Mouse (Mus musculus): Measurements from ENCODE around the gene Pakap.

Gene Pakap

DNA sequence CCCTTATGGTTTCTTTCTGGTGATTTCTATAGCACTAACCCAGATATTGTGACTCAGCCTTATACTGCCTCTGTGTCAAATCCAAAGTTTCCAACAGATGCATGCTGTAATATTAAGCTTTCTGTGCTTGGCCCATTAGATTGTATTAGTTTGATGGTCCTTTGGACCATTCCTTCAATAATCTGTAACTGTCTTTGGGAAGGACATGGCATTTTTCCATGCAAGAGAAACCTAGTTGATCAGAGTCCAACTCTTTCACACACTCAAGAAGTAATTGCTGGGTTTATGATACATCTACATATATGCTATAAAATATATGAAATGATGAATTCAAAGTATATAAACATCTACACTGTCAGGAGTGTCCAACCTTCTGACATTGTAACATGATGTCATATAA, 147.9 kb downstream of the Pakap start:
- in situ Hi-C loops (cut with MboI, MseI) = no loop called here

DNA sequence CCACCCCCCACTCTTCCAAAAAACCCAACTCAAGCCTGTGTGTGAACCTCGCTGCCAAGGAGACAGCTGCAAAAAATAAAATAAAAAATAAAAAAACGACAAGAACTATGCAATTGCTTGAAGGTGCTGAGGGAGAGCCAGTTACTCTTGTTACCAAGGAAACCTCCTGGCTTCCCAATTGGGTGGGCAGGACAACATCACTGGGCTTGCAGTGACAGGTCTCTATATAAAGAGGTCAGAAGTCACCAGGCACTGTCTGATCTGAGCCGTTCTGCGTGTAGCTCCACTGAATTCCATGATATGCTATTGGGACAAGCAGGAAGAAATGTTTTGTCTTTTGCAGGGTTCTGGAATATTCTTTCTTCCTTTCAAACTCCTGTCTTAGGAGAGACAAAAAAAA, 148.8 kb downstream of the Pakap start:
- in situ Hi-C loops (cut with MboI, MseI) = no loop called here

DNA sequence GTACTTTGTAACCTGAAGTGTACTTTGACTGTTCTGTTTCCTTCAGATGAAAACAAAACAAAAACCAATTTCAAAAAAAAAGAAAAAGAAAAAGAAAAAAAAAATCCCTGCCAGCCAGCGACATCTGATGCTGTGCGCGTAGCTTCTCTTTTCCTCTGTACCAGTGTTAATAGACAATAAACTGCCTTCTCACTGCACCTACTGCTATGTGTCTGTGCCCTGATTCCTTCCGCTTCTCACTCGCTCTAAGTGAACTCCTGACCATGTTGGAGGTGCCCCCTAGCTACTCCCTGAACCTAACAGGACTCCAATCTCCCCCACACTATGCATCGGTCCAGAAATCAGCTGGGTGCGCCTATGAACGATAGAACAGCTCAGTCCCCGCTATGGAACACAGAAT, 149.4 kb downstream of the Pakap start, which contains the start of gene Akap2:
Akap2 (plus strand) TSS at position 304 of the 400 bp plus-strand sequence.
- in situ Hi-C loops (cut with MboI, MseI) = no loop called here

- in situ Hi-C loops (cut with MboI, MseI) = no loop called here
Measured at GRCm38 (mm10) chr4:57719370-57719769, 151.4 kb downstream of the Pakap start.

DNA sequence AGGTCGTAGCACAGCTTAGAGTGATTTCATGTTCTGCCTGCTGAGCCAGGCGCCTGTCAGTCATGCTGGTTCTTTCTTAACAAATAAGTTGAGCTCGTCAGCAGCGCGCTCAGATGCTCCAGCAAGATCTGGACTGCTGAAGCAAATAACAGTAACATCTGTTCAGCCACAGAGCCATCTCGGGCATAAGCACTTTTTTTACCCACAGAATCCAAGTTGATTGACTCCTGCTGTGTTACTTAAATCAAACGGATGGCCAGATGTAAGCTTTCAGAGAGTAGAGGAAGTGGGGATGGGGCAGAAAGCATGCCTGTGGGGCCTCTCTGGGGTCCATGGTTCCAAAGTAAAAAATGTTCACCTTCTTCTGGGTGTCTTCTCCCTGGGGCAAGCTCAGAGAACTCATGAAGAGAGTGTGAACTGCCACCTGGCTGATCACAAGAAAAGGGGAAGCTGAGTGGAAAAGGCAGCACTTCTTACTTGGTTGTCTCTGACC, 152.9 kb downstream of the Pakap start:
- in situ Hi-C loops (cut with MboI, MseI) = no loop called here

DNA sequence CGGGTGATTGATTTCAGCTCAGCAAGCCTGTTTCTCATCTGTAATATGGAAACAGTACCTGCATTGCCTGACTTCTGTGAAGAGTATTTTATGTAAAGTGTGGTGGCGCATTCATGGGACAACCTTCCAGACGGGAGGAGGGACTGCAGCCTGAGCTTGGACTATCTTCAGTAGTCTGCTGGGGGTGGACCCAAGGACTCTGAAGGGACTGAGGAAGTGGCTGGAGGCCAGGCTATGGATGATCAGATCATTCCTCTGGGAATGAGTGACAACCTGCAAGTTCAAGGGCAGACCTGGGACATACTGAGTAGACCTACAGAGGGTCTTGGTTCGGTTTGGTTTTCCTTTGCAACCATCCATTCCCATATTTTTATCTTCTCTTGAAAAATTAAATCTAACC, 154.3 kb downstream of the Pakap start:
- in situ Hi-C loops (cut with MboI, MseI) = no loop called here

DNA sequence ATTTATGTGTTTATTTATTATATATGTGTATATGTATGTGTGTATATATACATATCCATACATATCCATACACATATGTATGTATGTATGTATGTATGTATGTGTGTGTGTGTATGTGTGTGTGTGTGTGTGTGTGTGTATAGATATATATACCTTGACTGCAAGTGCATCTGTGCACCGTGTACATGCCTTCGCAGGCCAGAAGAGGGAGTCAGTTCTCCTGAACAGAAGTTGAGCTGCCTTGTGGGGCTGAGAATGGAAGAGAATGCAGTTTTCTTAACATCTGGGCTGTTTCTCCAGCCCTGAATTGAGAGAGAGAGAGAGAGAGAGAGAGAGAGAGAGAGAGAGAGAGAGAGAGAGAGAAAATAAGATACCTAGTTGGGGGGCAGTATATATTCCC, 155.7 kb downstream of the Pakap start:
- in situ Hi-C loops (cut with MboI, MseI) = no loop called here

DNA sequence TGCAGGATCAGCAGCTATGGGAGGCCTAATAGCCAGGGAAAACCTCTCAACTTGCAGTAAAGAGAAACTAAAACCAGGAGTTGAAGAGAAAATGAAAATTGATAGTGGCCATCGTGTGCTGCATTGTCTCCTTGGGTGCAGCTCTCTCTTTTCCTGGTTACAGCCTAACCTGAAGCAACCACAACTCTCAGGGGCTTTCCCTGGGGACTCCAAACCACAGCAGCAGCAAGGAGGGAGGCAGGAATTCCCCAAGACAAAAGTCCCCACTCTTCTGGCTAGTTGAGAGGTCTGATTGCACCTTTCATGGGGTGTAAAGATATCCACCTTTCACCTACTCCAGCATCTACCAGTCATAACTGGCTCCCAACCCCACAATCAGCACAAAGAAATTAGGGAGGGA, 157.6 kb downstream of the Pakap start:
- in situ Hi-C loops (cut with MboI, MseI) = loop anchor here (5.0 kb wide), 1 partner anchor 52 kb away; no protein-coding TSS in a partner anchor

DNA sequence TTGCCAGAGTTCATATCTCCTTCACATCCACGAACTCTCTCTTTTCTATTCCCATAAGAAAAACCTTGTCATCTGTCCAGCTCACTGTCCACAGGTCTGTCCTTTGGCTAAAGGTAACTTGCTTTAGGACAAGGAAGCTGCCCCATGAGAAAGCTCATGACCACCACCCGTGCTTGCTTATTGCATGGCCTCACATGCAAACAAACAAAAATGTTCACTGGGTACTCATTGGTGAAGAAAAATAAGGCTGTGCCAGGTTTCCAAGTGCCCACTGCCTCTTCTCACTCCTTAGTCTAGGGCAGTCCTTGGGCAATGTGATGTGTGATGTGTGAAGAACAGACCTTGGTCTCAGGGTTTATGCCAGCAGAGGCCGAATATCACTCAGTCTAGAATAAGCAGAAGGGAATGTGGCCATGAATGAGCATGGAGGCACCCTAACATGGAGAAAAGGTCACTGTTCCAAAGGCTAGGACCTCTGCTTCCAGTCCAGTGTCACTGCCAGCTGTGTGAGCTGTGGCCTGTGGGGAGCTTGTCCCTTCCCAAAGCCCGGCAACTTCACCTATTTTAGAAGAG, 160.7 kb downstream of the Pakap start:
- in situ Hi-C loops (cut with MboI, MseI) = loop anchor here (5.0 kb wide), 1 partner anchor 49 kb away; no protein-coding TSS in a partner anchor

DNA sequence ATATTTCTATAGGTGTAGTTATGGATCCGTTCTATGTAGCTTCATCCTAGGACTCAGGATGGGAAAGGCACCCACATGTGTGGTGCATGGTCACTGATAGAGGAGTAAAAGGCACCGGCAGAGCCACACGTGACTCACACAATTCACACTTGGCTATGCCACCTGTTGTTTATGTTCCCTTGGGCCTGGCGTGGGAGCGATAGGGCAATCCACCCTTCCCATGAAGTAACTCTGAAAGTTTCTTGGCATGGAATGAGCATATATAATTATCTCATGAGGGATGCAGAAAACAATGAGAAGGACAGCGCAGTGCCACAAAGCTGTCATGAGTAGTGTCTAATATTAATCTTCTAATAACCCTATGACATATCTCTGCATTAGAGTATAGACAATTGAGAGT, 162.1 kb downstream of the Pakap start:
- in situ Hi-C loops (cut with MboI, MseI) = loop anchor here (5.0 kb wide), 1 partner anchor 53 kb away; no protein-coding TSS in a partner anchor

- in situ Hi-C loops (cut with MboI, MseI) = loop anchor here (5.0 kb wide), 1 partner anchor 54 kb away; no protein-coding TSS in a partner anchor
Measured at GRCm38 (mm10) chr4:57730801-57731598, 163.0 kb downstream of the Pakap start.

GRCm38 (mm10) chr4:57732351-57732750, 164.4 kb downstream of the Pakap start:
- in situ Hi-C loops (cut with MboI, MseI) = loop anchor here (5.0 kb wide), 1 partner anchor 55 kb away; no protein-coding TSS in a partner anchor

- in situ Hi-C loops (cut with MboI, MseI) = loop anchor here (5.0 kb wide), 1 partner anchor 56 kb away; no protein-coding TSS in a partner anchor
Measured at GRCm38 (mm10) chr4:57733445-57733844, 165.5 kb downstream of the Pakap start.

- in situ Hi-C loops (cut with MboI, MseI) = no loop called here
Measured at GRCm38 (mm10) chr4:57735426-57735825, 167.4 kb downstream of the Pakap start.

DNA sequence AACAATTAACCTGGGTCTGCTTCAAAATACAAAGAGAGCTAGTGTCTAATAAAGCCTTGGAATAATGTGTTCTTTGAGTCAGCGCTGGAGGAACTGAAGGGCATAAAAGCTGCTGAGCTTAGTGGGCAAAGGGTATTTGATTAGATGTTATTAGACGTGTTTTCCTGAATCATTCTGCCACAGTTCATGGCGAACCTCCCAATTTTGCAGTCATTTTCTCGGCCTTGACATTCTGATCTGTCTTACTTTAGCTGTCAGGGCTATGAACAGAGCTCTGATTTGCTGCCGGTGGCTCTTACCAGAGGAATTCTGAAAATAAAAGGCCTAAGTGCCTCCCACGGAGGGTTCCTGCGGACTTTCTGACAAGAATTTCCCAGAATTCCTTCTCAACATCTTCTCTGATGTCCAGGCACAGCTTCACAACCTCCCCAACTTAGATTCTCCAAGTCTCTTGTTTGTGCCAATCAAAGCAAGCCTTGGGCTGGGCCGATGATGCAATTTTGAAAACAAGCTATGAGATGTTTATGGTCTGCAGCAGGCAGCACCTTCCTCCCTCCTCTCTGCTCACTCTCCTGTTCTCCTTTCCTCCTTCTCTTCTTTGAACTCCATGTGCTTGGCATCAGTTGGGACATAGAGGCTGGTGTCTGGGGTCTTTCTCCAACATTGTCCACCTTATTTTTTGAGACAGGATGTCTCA, 171.0 kb downstream of the Pakap start:
- in situ Hi-C loops (cut with MboI, MseI) = no loop called here

- in situ Hi-C loops (cut with MboI, MseI) = no loop called here
Measured at GRCm38 (mm10) chr4:57743325-57743929, 175.4 kb downstream of the Pakap start.

DNA sequence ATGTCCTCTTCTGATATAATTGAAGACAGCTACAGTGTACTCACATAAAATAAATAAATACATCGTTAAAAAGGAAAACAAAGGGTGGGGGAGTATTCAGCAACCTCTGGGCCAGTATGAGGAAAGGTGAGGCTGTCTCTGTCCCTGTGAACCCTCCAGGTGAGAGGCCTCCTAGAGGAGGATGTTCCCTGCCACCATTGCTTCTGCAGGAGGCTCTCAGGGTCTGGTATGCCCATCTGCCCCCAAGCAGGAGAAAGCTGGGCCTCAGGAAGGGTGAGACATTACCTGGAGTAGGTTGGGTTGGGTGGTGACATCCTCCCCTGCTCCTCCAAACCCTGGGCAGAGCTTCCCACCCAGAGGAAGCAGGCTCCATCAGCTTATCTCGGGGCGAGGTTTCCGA, 182.7 kb downstream of the Pakap start:
- in situ Hi-C loops (cut with MboI, MseI) = no loop called here

GRCm38 (mm10) chr4:57751054-57751453, 183.1 kb downstream of the Pakap start:
- in situ Hi-C loops (cut with MboI, MseI) = no loop called here

DNA sequence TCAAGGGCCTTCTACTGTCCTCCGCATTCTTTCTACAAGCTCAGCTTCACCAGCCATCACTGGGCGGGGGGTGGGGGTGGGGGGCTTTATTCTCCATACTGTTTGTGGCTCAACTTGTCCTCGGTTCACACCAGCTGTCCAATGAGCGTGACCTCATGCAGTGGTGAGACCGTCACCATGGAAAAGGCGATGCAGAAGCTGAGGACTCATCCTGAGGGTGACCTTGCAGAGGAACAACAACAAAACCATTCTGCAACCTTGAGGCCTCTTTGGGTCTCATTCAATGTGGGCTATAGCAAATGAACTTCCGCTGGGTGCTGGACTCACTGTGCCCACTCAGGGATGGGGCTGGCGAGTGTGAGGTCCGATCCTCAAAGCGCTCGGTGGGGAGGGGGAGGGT, 183.6 kb downstream of the Pakap start:
- in situ Hi-C loops (cut with MboI, MseI) = no loop called here

- in situ Hi-C loops (cut with MboI, MseI) = no loop called here
Measured at GRCm38 (mm10) chr4:57755085-57755484, 187.1 kb downstream of the Pakap start.

DNA sequence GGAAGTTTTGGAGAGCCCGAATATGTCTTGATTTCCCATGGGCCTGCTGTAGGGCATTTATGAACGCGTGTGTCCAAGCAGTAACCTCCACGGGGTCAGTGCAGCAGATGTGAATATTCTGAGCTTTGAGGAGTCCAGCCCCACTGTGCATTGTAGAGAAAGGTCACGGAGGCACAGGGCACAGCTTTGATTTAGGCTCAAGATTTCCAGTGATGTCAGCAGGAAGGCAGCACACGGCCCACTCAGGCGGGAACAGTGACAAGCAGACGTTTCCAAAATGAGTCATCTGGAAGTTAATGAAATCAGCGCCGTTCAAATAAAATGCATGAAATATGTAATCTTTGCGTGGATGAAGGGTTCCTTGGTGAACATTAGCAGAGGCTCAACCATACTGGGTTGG, 190.0 kb downstream of the Pakap start:
- in situ Hi-C loops (cut with MboI, MseI) = no loop called here

- in situ Hi-C loops (cut with MboI, MseI) = no loop called here
Measured at GRCm38 (mm10) chr4:57762424-57762823, 194.4 kb downstream of the Pakap start.

Measured in regulatory T cell (primary cell).